Mouse (Mus musculus): Measurements from ENCODE around the gene Prpf4. TPM values are rescaled to one million over a fixed set of nuclear protein-coding genes. Genes with fewer than 3 reads are reported as not detected.

Prpf4 gene
- polyA plus RNA-seq, 1 experiment from 2014 or later, result 9.6 TPM

DNA sequence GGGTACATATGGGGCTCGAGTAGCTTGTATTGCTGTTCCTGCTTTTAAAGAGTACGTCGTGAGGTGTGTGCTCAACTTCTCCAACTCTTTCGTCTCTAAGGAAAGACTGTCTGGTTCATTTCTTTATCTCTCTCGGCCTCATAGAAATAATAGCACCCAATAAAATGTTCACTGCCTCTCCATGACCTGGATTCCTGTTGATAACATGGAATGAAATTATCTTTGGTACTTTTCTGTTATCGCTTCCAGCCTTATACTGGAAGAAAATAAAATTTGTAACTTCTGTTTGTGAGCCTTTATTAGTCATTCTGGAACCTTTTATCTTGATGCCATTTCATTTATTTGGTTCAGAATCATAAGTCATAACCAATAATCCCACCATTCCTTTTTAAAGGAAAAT, 25.4 kb upstream of the Prpf4 start:
- TF ChIP-seq EP300 (IDR thresholded peaks at IDR 0.05), result no peak
- TF ChIP-seq CTCF (IDR thresholded peaks at IDR 0.05), result no peak
- Histone ChIP-seq H3K4me3 (ENCODE audit: low read depth, low read length) (no peak overlapping the region), H3K36me3 (ENCODE audit: insufficient read depth, low read length) (peaks cover 8% of the 10 kb centered on the region), H3K9me3 (ENCODE audit: low read length) (no peaks in the 10 kb centered on the region), H3K4me1 (ENCODE audit: insufficient read depth, low read depth, low read length) (no peaks in the 10 kb centered on the region), H3K27ac (ENCODE audit: low read length) (no peak overlapping the region), H3K4me2 (replicated peaks; ENCODE audit: low read depth, low read length) (no peak overlapping the region), H3K9ac (replicated peaks; ENCODE audit: low read depth) (no peak overlapping the region), H3K27me3 (replicated peaks; ENCODE audit: insufficient read depth, low read length) (no peaks in the 10 kb centered on the region)
- 80% methylated on average over 6 of the region's 6 CpGs for WGBS
- DNase-seq (ENCODE audit: low spot score) (no peak), ATAC-seq (no peak)

DNA sequence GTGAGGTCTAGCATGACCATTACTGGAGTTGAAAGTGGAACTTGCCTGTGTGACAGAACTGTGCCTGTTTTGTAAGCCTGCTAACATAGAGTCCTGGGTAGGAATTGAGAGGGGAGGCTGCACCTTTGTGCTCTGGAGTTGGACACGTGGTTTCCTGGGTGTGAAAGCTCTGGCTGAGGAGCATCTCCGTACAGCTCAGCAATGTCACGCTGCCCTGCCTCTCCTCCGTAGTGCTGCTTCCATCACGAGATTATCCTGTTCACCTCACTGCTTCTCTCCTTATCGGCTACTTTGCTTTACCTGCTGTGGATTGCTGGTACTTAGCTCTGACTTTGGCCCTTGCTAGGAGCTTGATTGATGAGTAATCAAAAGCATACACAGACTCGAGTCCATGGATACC, 24.8 kb upstream of the Prpf4 start:
- no peak overlapping the region for H3K4me2 ChIP-seq (replicated peaks; ENCODE audit: low read depth, low read length)
- DNase-seq (ENCODE audit: low spot score), result no peak
- H3K4me1 ChIP-seq (ENCODE audit: insufficient read depth, low read depth, low read length), result no peaks in the 10 kb centered on the region
- no peaks in the 10 kb centered on the region for H3K9me3 ChIP-seq (ENCODE audit: low read length)
- 52% methylated on average over 7 of the region's 7 CpGs for WGBS
- H3K9ac ChIP-seq (replicated peaks; ENCODE audit: low read depth), result no peak overlapping the region
- TF ChIP-seq EP300 (IDR thresholded peaks at IDR 0.05), result no peak
- no peak for TF ChIP-seq CTCF (IDR thresholded peaks at IDR 0.05)
- no peak for ATAC-seq
- H3K27me3 ChIP-seq (replicated peaks; ENCODE audit: insufficient read depth, low read length), result no peaks in the 10 kb centered on the region
- H3K4me3 ChIP-seq (ENCODE audit: low read depth, low read length), result no peak overlapping the region
- peaks cover 13% of the 10 kb centered on the region for H3K36me3 ChIP-seq (ENCODE audit: insufficient read depth, low read length)
- H3K27ac ChIP-seq (ENCODE audit: low read length), result no peak overlapping the region

DNA sequence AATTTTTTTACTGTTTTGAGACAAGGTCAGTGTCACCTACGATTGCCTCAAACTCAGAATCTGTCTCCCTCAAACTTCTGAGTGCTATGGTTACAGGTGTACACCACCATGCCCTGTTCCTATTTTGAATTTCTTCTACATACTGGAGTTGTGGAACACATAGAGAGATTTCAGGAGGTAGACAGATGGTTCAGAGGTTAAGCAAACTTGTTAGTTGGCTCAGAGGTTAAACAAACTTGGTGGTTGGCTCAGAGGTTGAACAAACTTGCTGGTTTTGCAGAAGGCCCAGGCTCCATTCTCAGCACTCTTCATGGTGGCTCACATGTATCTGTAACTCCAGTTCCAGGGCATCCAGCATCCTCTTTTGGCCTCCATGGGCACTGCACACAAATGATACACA, 24.4 kb upstream of the Prpf4 start:
- H3K4me3 ChIP-seq (ENCODE audit: low read depth, low read length), result no peak overlapping the region
- H3K4me1 ChIP-seq (ENCODE audit: insufficient read depth, low read depth, low read length), result no peaks in the 10 kb centered on the region
- DNase-seq (ENCODE audit: low spot score) (no peak), ATAC-seq (no peak)
- 71% methylated on average over 1 of the region's 1 CpGs for WGBS
- H3K9me3 ChIP-seq (ENCODE audit: low read length), result no peaks in the 10 kb centered on the region
- no peak overlapping the region for H3K27ac ChIP-seq (ENCODE audit: low read length)
- TF ChIP-seq CTCF (IDR thresholded peaks at IDR 0.05) (no peak), EP300 (IDR thresholded peaks at IDR 0.05) (no peak)
- H3K9ac ChIP-seq (replicated peaks; ENCODE audit: low read depth), result no peak overlapping the region
- H3K4me2 ChIP-seq (replicated peaks; ENCODE audit: low read depth, low read length), result no peak overlapping the region
- H3K27me3 ChIP-seq (replicated peaks; ENCODE audit: insufficient read depth, low read length), result no peaks in the 10 kb centered on the region
- peaks cover 14% of the 10 kb centered on the region for H3K36me3 ChIP-seq (ENCODE audit: insufficient read depth, low read length)

DNA sequence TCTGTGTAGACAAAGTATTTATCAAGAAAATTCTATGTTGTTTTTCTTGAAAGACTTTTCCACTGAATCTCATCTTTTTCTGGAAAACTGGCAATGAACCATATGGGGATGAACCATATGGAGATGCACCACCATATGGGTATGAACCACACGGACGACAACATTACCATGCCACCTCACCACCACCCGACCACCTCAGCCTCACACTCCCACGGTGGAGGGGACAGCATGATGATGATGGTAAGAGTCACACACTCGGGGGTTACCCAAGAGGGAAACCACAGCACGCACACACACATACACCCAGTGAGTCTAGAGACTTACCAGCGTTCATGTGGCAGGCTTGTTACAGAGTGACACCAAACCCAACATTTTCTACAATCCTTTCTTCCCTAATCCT, 23.2 kb upstream of the Prpf4 start:
- ATAC-seq (no peak), DNase-seq (ENCODE audit: low spot score) (no peak)
- Histone ChIP-seq H3K27me3 (replicated peaks; ENCODE audit: insufficient read depth, low read length) (no peaks in the 10 kb centered on the region), H3K9ac (replicated peaks; ENCODE audit: low read depth) (no peak overlapping the region), H3K4me1 (ENCODE audit: insufficient read depth, low read depth, low read length) (no peaks in the 10 kb centered on the region), H3K9me3 (ENCODE audit: low read length) (no peaks in the 10 kb centered on the region), H3K27ac (ENCODE audit: low read length) (no peak overlapping the region), H3K4me2 (replicated peaks; ENCODE audit: low read depth, low read length) (no peak overlapping the region), H3K36me3 (ENCODE audit: insufficient read depth, low read length) (peaks cover 14% of the 10 kb centered on the region), H3K4me3 (ENCODE audit: low read depth, low read length) (no peak overlapping the region)
- WGBS, result 95% methylated on average over 7 of the region's 7 CpGs
- TF ChIP-seq EP300 (IDR thresholded peaks at IDR 0.05) (no peak), CTCF (IDR thresholded peaks at IDR 0.05) (no peak)

DNA sequence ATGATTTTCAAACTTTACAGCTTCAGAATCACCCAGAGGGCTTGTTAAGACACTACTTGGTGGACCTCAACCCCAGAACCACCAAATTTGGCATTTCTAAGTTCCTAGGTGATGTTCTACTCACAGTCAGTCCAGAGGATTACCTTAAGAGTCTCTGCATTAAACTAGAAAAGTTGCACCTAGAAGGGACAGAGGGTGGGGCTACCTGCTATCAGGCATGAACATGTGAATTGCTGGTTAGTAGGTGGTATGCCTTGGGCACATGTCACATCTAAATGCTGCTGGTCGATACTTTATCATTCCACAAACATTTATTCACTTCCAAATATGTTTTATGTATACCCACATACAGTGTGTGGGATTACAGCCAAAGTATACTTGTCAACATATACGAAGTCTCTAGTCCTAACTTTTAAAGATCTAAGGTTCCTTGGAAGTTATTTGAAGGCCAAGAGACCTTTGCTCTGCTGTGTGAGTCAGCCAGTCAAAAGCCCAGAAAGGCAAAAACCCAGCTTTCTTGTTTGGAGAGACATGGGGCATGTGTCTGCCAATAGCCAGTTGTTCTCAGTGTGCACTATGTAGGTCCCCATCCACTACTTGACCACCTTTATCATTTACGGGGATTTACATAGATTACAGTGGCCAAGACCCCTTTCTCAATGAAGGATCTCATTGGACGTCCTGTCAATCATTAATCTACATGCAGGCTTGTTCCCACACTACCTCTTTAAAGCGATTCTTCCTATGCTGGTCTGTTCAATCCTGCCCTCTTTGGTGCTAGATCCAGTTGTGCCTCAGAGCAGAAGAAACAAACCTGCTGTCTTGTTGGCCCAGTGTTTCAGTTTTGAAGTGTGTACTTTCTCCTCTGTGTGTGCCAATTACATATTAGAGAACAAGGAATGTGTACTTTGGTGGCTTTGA, 18.7 kb upstream of the Prpf4 start:
- WGBS, result 68% methylated on average over 5 of the region's 5 CpGs
- Histone ChIP-seq H3K4me3 (ENCODE audit: low read depth, low read length) (no peak overlapping the region), H3K27ac (ENCODE audit: low read length) (no peak overlapping the region), H3K9ac (replicated peaks; ENCODE audit: low read depth) (no peak overlapping the region), H3K9me3 (ENCODE audit: low read length) (no peaks in the 10 kb centered on the region), H3K4me1 (ENCODE audit: insufficient read depth, low read depth, low read length) (no peaks in the 10 kb centered on the region), H3K4me2 (replicated peaks; ENCODE audit: low read depth, low read length) (no peak overlapping the region), H3K36me3 (ENCODE audit: insufficient read depth, low read length) (peaks cover 20% of the 10 kb centered on the region), H3K27me3 (replicated peaks; ENCODE audit: insufficient read depth, low read length) (no peaks in the 10 kb centered on the region)
- ATAC-seq (no peak), DNase-seq (ENCODE audit: low spot score) (peak; percentile 14)
- TF ChIP-seq CTCF (IDR thresholded peaks at IDR 0.05), result no peak
- no peak for TF ChIP-seq EP300 (IDR thresholded peaks at IDR 0.05)

DNA sequence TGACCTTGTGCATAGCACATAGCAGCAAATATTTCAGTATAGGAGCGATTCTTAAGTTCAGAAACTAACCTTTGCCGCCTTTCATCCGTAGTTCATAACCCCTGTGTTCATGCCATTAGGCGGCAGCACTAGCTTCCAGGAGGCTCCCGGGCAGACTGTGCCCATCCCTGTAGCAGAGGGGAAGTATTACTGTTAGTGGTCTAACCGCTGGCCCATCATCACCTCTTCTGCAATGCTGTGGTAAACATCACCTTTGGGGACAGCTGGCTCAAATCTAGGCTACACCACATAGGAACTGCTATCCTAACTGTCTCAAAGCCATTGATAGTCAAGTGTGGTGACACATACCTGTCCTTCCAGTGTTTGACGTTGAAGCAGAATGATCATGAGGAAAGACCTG, 16.7 kb upstream of the Prpf4 start:
- no peak overlapping the region for H3K27ac ChIP-seq (ENCODE audit: low read length)
- ATAC-seq, result no peak
- DNase-seq (ENCODE audit: low spot score), result no peak
- no peak overlapping the region for H3K4me3 ChIP-seq (ENCODE audit: low read depth, low read length)
- H3K36me3 ChIP-seq (ENCODE audit: insufficient read depth, low read length), result peaks cover 27% of the 10 kb centered on the region
- no peaks in the 10 kb centered on the region for H3K9me3 ChIP-seq (ENCODE audit: low read length)
- no peaks in the 10 kb centered on the region for H3K4me1 ChIP-seq (ENCODE audit: insufficient read depth, low read depth, low read length)
- H3K9ac ChIP-seq (replicated peaks; ENCODE audit: low read depth), result no peak overlapping the region
- TF ChIP-seq CTCF (IDR thresholded peaks at IDR 0.05), result 0 out of 2 replicates have a peak, but pooled peaks have one; percentile 13
- TF ChIP-seq EP300 (IDR thresholded peaks at IDR 0.05), result no peak
- H3K27me3 ChIP-seq (replicated peaks; ENCODE audit: insufficient read depth, low read length), result no peaks in the 10 kb centered on the region
- 78% methylated on average over 7 of the region's 7 CpGs for WGBS
- H3K4me2 ChIP-seq (replicated peaks; ENCODE audit: low read depth, low read length), result no peak overlapping the region
